Mouse (Mus musculus) liver, embryonic 16.5 days (tissue): Measurements from ENCODE around the gene Pam16. TPM values are rescaled to one million over a fixed set of nuclear protein-coding genes. Genes with fewer than 3 reads are reported as not detected.

Experiments
- ATAC-seq: fragments of 200-750 bp; cut with Nextera tagmentation; 2 replicates; pipeline ENCODE4 v1.8.0; 2017; ENCODE audit warnings: low read depth, mild to moderate bottlenecking, moderate number of reproducible peaks, moderate library complexity
- H3K27ac ChIP-seq: fragments of 300-500 bp; sonication (generic); 2 replicates; pipeline ENCODE4 v1.5.1; 2014; ENCODE audit warnings: mild to moderate bottlenecking, low read length
- H3K27me3 ChIP-seq: fragments of 300-500 bp; sonication (generic); 2 replicates; pipeline ENCODE4 v1.6.1; 2014; ENCODE audit warnings: low read depth, low read length, mixed read lengths; ENCODE audit not compliant: control insufficient read depth, insufficient read depth
- H3K36me3 ChIP-seq: fragments of 300-500 bp; sonication (generic); 2 replicates; pipeline ENCODE4 v1.6.1; 2014; ENCODE audit warnings: mild to moderate bottlenecking; ENCODE audit not compliant: control insufficient read depth, insufficient read depth
- H3K4me1 ChIP-seq: fragments of 300-500 bp; sonication (generic); 2 replicates; pipeline ENCODE4 v1.6.1; 2014; ENCODE audit warnings: low read depth, low read length, mixed read lengths; ENCODE audit not compliant: control insufficient read depth
- H3K4me2 ChIP-seq: fragments of 300-500 bp; sonication (generic); 2 replicates; pipeline ENCODE4 v1.6.1; 2014; ENCODE audit warnings: low read depth, low read length, mixed read lengths
- H3K4me3 ChIP-seq: fragments of 300-500 bp; sonication (generic); 2 replicates; pipeline ENCODE4 v1.5.1; 2014; ENCODE audit warnings: low read depth, mild to moderate bottlenecking, low read length
- H3K9ac ChIP-seq: fragments of 300-500 bp; sonication (generic); 2 replicates; pipeline ENCODE4 v1.6.1; 2014; ENCODE audit warnings: low read depth, low read length
- H3K9me3 ChIP-seq: fragments of 300-500 bp; sonication (generic); replicated peaks from 2 replicates; pipeline ENCODE4 v1.6.1; 2016; ENCODE audit warnings: low read length; ENCODE audit not compliant: control insufficient read depth
- WGBS: fragments of 180-500 bp; shearing (Covaris S2); extraction: QIAGEN DNeasy Blood & Tissue Kit; methylation state at CpG from one replicate; pipeline ENCODE4 v1.1.7; 2014; ENCODE audit not compliant: insufficient replicate concordance; 5-methylcytosine and 5-hydroxymethylcytosine counted together
- polyA plus RNA-seq: library from polyadenylated mRNA; unstranded; fragments of >200 nt; fragmentation: Nextera tagmentation; extraction: Ambion mirVana; gene quantifications from 2 replicates; pipeline ENCODE4 v1.2.1, GENCODE M21; 2015

The Pam16 gene
- polyA plus RNA-seq, 1 experiment from 2014 or later, result 50.8 TPM

DNA sequence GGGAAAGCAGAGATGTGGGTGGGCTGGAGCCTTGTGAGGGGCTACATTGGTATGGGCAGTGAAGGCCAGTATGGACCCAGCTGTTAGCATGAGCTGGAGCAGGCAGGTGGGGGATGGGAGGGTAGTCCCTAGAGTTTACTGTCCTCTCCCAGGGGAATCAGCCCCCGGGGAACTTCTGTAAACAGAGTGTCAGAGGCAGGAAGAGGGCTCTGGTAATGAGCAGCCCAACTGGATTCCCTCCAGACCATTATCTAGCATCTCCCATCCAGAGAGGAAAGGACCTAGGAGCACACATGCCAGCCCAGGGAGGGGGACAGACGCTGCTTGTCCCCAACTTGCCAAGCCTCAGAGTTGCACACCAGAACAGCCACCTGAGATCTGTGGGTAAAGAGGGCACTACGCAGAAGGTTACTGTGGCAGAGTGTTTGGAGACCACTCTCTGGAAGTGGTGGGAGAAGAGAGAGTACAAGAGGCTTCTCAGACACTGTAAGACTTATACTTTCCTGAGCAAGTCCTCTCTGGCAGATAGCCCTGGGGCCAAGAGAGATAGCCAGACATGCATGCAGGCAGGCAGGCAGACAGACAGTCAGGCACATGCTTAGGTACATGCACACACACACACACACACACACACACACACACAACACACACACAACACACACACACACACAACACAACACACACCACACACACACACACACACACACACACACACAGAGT, 16.5 kb upstream of the Pam16 start:
- Histone ChIP-seq H3K27me3 (no peaks in the 10 kb centered on the region), H3K36me3 (no peaks in the 10 kb centered on the region), H3K9ac (peak overlapping the region; percentile 2; the same call in 1 of the 2 replicates), H3K9me3 (no peaks in the 10 kb centered on the region), H3K4me3 (peak overlapping the region; percentile 69), H3K27ac (peak overlapping the region; percentile 72), H3K4me1 (peaks cover 29% of the 10 kb centered on the region), H3K4me2 (peak overlapping the region; percentile 90)
- peak; percentile 23; the same call in 1 of the 2 replicates for ATAC-seq
- 57% methylated on average over 3 of the region's 3 CpGs for whole genome bisulfite sequencing

DNA sequence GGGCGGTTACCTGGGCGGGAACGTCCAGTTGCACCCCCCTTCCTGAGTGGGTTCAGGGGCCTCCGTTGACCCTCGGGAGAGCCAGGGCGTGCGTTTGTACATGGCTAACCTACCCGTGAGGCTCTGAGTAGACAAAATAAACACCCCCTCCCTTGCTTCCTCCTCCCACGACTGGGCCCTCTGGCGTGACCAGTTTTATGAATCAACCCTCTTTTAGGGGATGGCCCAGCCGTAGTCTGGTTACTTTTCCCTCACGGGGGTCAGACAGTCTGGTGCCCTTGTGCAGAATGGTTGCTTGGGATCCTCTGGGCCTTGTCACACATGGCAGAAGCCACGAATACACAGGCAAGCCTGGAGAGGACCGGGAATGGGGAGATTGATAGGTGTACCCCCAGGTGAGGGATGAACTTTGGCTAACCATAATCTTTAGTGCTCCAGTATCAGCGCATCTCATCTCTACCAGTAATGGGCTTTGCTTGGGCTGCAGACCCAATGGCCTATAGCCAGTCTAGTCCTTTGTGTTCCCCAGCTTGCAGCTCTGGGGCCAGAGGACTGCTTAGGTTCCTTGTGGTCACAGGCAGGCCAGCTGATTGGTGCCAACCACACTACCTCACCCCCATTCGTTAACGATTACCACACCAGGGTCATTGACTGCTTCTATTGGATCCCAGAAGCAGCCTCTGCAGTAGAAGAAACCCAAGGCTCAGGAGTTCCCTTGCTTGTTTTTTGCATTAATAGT, 15.6 kb upstream of the Pam16 start:
- Histone ChIP-seq H3K4me3 (peak overlapping the region; percentile 69), H3K9me3 (no peaks in the 10 kb centered on the region), H3K9ac (peak overlapping the region; percentile 73), H3K4me2 (peak overlapping the region; percentile 90), H3K27me3 (no peaks in the 10 kb centered on the region), H3K4me1 (peaks cover 30% of the 10 kb centered on the region), H3K27ac (peak overlapping the region; percentile 72), H3K36me3 (no peaks in the 10 kb centered on the region)
- peak; percentile 62 for ATAC-seq
- WGBS, result 15% methylated on average over 17 of the region's 17 CpGs

DNA sequence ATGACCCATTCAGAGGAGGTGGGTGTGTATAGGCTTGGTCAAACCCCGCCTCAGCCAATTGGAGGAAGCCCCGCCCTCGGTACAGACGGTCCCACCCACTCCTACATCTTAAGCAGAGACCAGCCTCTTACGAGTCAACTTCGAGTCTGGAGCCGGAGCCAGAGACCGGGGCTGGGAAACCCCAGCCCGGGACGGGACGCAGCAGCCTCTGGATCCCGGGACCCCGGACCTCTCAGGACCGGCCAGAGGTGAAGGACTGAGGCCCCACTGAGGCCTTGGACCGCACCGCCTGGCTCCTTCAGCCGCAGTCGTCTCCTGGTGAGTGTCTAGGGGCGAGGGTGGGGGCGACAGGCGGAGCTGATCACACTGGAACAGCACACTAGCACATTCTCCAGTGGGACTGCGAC, 15.0 kb upstream of the Pam16 start, which contains the start of the genes Vasn and Dnaja3:
Gene Vasn (plus strand): TSS at position 111 of the 407 bp plus-strand sequence.
Gene Dnaja3 (plus strand): TSS at position 159 of the 407 bp plus-strand sequence.
- H3K4me2 ChIP-seq, result peak within 1 kb of the TSS; percentile 90
- H3K36me3 ChIP-seq, result no peaks in the 10 kb centered on the region
- peak within 1 kb of the TSS; percentile 72 for H3K27ac ChIP-seq
- H3K9ac ChIP-seq, result peak within 1 kb of the TSS; percentile 73
- no peaks in the 10 kb centered on the region for H3K27me3 ChIP-seq
- H3K4me1 ChIP-seq, result peaks cover 30% of the 10 kb centered on the region
- H3K4me3 ChIP-seq, result peak within 1 kb of the TSS; percentile 69
- ATAC-seq, result peak; percentile 93
- 7% methylated on average over 22 of the region's 22 CpGs for WGBS
- H3K9me3 ChIP-seq, result no peaks in the 10 kb centered on the region

DNA sequence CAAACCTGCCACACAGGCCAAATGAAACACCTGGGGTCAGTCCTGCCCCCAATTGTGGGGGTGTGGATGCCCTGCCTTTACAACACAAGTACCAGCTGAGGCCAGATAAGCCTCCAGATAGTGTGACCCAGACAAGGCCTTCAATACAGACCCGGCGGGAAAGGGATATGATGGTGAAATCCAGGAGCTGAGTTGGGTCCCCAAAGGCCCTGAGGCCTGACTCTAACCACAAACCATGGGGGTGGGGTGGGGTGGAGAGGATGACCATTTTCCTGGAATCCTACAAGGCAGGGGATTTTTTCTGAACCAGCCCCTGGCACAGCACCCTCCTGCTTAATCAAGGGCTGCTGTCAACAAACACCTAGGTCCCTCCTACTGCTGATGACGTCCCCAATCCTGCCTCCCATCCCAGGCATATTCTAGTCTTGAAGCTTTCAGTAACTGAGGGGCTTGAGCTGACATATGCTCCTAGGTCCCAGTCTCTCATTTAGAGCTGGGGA, 14.2 kb upstream of the Pam16 start:
- ATAC-seq, result no peak
- H3K4me2 ChIP-seq, result no peak overlapping the region
- H3K27me3 ChIP-seq, result no peaks in the 10 kb centered on the region
- H3K4me3 ChIP-seq, result no peak overlapping the region
- H3K27ac ChIP-seq, result no peak overlapping the region
- H3K9me3 ChIP-seq, result no peaks in the 10 kb centered on the region
- WGBS, result 55% methylated on average over 3 of the region's 3 CpGs
- no peaks in the 10 kb centered on the region for H3K36me3 ChIP-seq
- peaks cover 30% of the 10 kb centered on the region for H3K4me1 ChIP-seq
- no peak overlapping the region for H3K9ac ChIP-seq

DNA sequence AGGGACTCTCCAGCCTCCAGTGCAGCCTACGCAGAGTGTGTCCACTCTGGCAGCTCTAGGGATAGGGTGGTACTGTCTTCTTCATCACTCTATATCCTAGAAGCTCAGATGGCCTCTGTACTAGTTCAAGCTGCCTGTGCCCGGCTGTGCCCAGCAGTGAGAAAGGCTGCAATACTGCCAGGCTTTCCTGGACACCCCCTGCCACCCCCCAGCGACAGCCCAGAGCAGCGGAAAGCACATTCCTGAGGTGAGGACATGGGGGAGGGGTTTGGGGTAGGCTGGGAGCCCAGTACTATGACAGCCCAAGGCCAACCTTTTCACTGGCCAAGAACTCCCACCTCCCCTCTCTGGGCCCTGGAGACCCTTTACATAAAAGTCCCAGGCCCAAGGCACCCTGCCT, 11.0 kb upstream of the Pam16 start:
- 71% methylated on average over 4 of the region's 4 CpGs for WGBS
- Histone ChIP-seq H3K36me3 (no peaks in the 10 kb centered on the region; the same call in 1 of the 2 replicates), H3K9me3 (no peaks in the 10 kb centered on the region), H3K9ac (no peak overlapping the region), H3K4me3 (no peak overlapping the region), H3K4me1 (peaks cover 19% of the 10 kb centered on the region), H3K27me3 (no peaks in the 10 kb centered on the region), H3K27ac (no peak overlapping the region), H3K4me2 (no peak overlapping the region)
- no peak for ATAC-seq

DNA sequence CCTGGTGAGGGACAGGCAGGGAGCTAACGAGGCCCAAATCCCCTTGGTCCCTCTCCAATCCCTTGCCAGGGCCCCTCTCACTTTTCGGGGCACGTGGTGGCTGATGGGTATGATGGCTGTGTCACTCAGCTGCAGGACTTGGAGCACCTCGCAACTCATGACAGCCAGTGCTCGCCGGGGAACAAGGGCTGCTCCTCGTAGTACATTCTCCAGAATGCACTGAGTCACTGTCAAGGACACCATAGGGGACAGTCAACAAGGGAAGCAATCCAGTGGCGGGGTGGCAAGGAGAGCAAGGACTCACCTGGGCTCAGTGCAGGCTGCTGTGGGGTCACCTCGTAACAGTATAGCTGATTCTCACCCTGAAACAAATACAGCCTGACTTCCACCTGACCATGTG, 9.9 kb upstream of the Pam16 start:
- Histone ChIP-seq H3K4me3 (no peak overlapping the region), H3K4me1 (peaks cover 8% of the 10 kb centered on the region), H3K36me3 (no peaks in the 10 kb centered on the region; the same call in 1 of the 2 replicates), H3K9me3 (no peaks in the 10 kb centered on the region), H3K27ac (no peak overlapping the region), H3K9ac (no peak overlapping the region), H3K27me3 (no peaks in the 10 kb centered on the region), H3K4me2 (no peak overlapping the region)
- WGBS, result 78% methylated on average over 9 of the region's 9 CpGs
- ATAC-seq, result no peak

DNA sequence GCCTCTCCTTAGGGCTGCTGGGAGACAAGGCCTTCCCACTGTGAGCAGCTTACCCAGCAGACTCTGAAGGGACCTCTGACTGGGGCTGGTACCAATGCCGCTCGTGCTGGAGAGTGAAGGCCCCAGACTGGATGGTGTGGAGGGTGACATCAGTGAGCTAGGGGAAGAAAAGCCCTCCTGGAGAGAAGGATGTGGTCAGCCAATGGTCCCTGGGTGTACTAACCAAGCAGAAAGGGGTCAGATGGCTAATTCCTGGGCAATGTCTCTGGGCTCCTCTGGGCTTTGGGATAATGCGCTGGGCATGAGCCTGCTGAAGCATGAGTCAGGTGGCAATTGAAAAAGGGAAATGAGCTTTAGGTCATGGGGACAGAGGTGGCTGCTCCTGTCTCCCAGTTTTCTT, 8.9 kb upstream of the Pam16 start:
- H3K9me3 ChIP-seq, result no peaks in the 10 kb centered on the region
- no peak overlapping the region for H3K4me3 ChIP-seq
- 86% methylated on average over 3 of the region's 3 CpGs for WGBS
- H3K27me3 ChIP-seq, result no peaks in the 10 kb centered on the region
- H3K9ac ChIP-seq, result no peak overlapping the region
- H3K36me3 ChIP-seq, result no peaks in the 10 kb centered on the region; the same call in none of the 2 replicates
- H3K4me2 ChIP-seq, result no peak overlapping the region
- peaks cover 5% of the 10 kb centered on the region for H3K4me1 ChIP-seq
- no peak overlapping the region for H3K27ac ChIP-seq
- ATAC-seq, result no peak

DNA sequence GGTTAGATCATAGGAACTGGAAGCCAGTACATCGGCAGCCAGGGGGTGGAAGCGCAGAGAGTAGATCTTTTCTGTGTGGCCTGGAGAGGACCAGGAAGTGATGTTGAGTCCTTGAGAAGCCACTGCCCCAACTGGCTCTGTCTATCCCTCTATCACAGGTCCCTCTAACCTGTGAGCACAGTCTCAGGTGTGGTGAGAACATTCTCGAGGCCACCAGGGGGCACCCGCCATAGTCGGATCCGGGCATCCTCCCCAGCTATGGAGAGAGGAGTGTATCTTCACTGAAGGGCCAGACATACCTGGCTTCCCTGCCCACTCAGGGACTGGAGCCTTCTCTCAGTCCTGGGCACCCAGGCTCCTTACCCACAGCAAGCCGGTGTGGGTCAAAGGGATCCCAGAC, 7.3 kb upstream of the Pam16 start:
- Histone ChIP-seq H3K4me2 (no peak overlapping the region), H3K36me3 (no peaks in the 10 kb centered on the region; the same call in none of the 2 replicates), H3K27me3 (no peaks in the 10 kb centered on the region), H3K4me3 (no peak overlapping the region), H3K4me1 (peaks cover 5% of the 10 kb centered on the region), H3K27ac (no peak overlapping the region), H3K9ac (no peak overlapping the region), H3K9me3 (no peaks in the 10 kb centered on the region)
- ATAC-seq, result no peak; the same call in 1 of the 2 replicates
- WGBS, result 62% methylated on average over 7 of the region's 7 CpGs
